ENCODE assay signal across 30 mouse cellular contexts in genomic region chr11:97509058-97509457, GRCm38 (mm10). TPM values are rescaled to one million over a fixed set of nuclear protein-coding genes. Genes with fewer than 3 reads are reported as not detected.
DNase-seq lines count a peak whose midpoint lies in the region; ATAC-seq and TF ChIP-seq lines count a peak whose summit lies in the region.
"Had no signal": no experiment of that assay in that cellular context is flagged by ENCODE, and none has a peak within 500 bp of the region (broad histone marks: within the 10 kb centered on the region; RNA-seq: fewer than 3 reads in every experiment).

No protein-coding gene starts in this region.

- H3K27me3 ChIP-seq in lung, postnatal 0 days (replicated peaks; ENCODE audit: insufficient read depth, low read length): no peaks in the 10 kb centered on the region
- H3K27me3 ChIP-seq in thymus, adult 2 months (ENCODE audit: control insufficient read depth, insufficient read depth, low read length): no peaks in the 10 kb centered on the region
- no peaks in the 10 kb centered on the region for H3K27me3 ChIP-seq in liver, postnatal 0 days (ENCODE audit: insufficient read depth, low read length)
- H3K27me3 ChIP-seq: forebrain, embryonic 13.5 days; hindbrain, embryonic 13.5 days; midbrain, embryonic 12.5 days had no signal

- WGBS in lung, postnatal 0 days: 37% methylated on average over 4 of the region's 5 CpGs
- 10% methylated on average over 5 of the region's 5 CpGs for WGBS in thymus, adult 2 months
- WGBS in liver, postnatal 0 days (ENCODE audit: insufficient replicate concordance): 33% methylated on average over 5 of the region's 5 CpGs

- no peak for TF ChIP-seq POLR2A in thymus, adult 2 months (IDR thresholded peaks at IDR 0.05; ENCODE audit: control insufficient read depth, extremely low read depth, insufficient read depth, low read length, poor library complexity)

- TF ChIP-seq EP300 in lung, postnatal 0 days (IDR thresholded peaks at IDR 0.05): no peak
- TF ChIP-seq EP300 in liver, postnatal 0 days (IDR thresholded peaks at IDR 0.05; ENCODE audit: low read depth): no peak

- H3K9ac ChIP-seq in lung, postnatal 0 days (replicated peaks; ENCODE audit: low read depth): no peak overlapping the region
- H3K9ac ChIP-seq in liver, postnatal 0 days (replicated peaks): no peak overlapping the region
- H3K9ac ChIP-seq: forebrain, embryonic 13.5 days; hindbrain, embryonic 13.5 days; liver, embryonic 12.5 days; midbrain, embryonic 12.5 days had no signal

- no peak overlapping the region for H3K4me2 ChIP-seq in lung, postnatal 0 days (replicated peaks; ENCODE audit: low read depth, low read length)
- H3K4me2 ChIP-seq in liver, postnatal 0 days (ENCODE audit: low read depth, low read length): no peak overlapping the region
- H3K4me2 ChIP-seq: forebrain, embryonic 13.5 days; heart, embryonic 11.5 days; hindbrain, embryonic 13.5 days; liver, embryonic 12.5 days; midbrain, embryonic 12.5 days had no signal

- peak; percentile 14 for DNase-seq in lung, postnatal 0 days (ENCODE audit: low spot score)
- no peak for DNase-seq in lung, postnatal 36 days
- DNase-seq in thymus, adult 2 months: peak; percentile 25
- no peak for DNase-seq in thymus, postnatal 10 days (ENCODE audit: low spot score in 2 of 2)
- no peak for DNase-seq in liver, postnatal 0 days
- DNase-seq: adrenal gland, adult 8-10 months; cerebellum, adult 8-10 months; gastrocnemius, postnatal 25 days; heart, adult 18-20 months; heart, postnatal 36 days; kidney, postnatal 25 days; left cerebral cortex, postnatal 4 days; lung, adult 18-20 months; lung, postnatal 10 days; right cerebral cortex, postnatal 25 days had no signal

- ATAC-seq in lung, postnatal 0 days: no peak
- 0 out of 2 replicates have a peak, but pooled peaks have one; percentile 36 for ATAC-seq in granulocyte monocyte progenitor cell, adult 5-6 weeks (replicated peaks; ENCODE audit: poor library complexity, severe bottlenecking)
- ATAC-seq in frontal cortex, adult (ENCODE audit: low TSS enrichment): no peak
- no peak for ATAC-seq in liver, postnatal 0 days
- ATAC-seq: activated CD4-positive, CD25-positive, alpha-beta regulatory T cell, adult 4 months; intestine, postnatal 0 days; liver, embryonic 12.5 days had no signal

- H3K4me3 ChIP-seq in lung, postnatal 0 days (ENCODE audit: low read depth, low read length): no peak overlapping the region
- H3K4me3 ChIP-seq in thymus, adult 2 months (ENCODE audit: control insufficient read depth, insufficient read depth, low read length): no peak overlapping the region
- H3K4me3 ChIP-seq in liver, postnatal 0 days (ENCODE audit: low read depth, low read length): no peak overlapping the region
- H3K4me3 ChIP-seq: forebrain, embryonic 13.5 days; hindbrain, embryonic 13.5 days; layer of hippocampus, adult 2 months; liver, embryonic 12.5 days; midbrain, embryonic 12.5 days had no signal

- no peaks in the 10 kb centered on the region for H3K36me3 ChIP-seq in lung, postnatal 0 days (ENCODE audit: insufficient read depth, low read length)
- no peaks in the 10 kb centered on the region for H3K36me3 ChIP-seq in thymus, adult 2 months (ENCODE audit: control insufficient read depth, insufficient read depth, low read length)
- H3K36me3 ChIP-seq in liver, postnatal 0 days (replicated peaks; ENCODE audit: insufficient read depth, low read length): no peaks in the 10 kb centered on the region
- H3K36me3 ChIP-seq: hindbrain, embryonic 13.5 days; liver, embryonic 12.5 days; midbrain, embryonic 12.5 days had no signal

- H3K9me3 ChIP-seq in lung, postnatal 0 days (ENCODE audit: low read length): no peaks in the 10 kb centered on the region
- no peaks in the 10 kb centered on the region for H3K9me3 ChIP-seq in liver, postnatal 0 days (ENCODE audit: low read length)
- H3K9me3 ChIP-seq: forebrain, embryonic 13.5 days; hindbrain, embryonic 13.5 days; liver, embryonic 12.5 days; midbrain, embryonic 12.5 days had no signal

- no peak for TF ChIP-seq CTCF in lung, postnatal 0 days (IDR thresholded peaks at IDR 0.05)
- TF ChIP-seq CTCF in thymus, adult 2 months (IDR thresholded peaks at IDR 0.05; ENCODE audit: borderline replicate concordance, control insufficient read depth, extremely low read depth, insufficient read depth, low read length, poor library complexity): no peak
- no peak for TF ChIP-seq CTCF in liver, postnatal 0 days (IDR thresholded peaks at IDR 0.05; ENCODE audit: low read depth)

- no peak overlapping the region for H3K27ac ChIP-seq in lung, postnatal 0 days (ENCODE audit: low read length)
- peak overlapping the region; percentile 65 for H3K27ac ChIP-seq in thymus, adult 2 months (ENCODE audit: control insufficient read depth, insufficient read depth, low read length)
- no peak overlapping the region; the same call in 1 of the 2 replicates for H3K27ac ChIP-seq in liver, postnatal 0 days (ENCODE audit: low read depth)
- H3K27ac ChIP-seq: forebrain, embryonic 13.5 days; layer of hippocampus, adult 2 months; liver, embryonic 12.5 days; midbrain, embryonic 12.5 days; stomach, postnatal 0 days had no signal

- 0 out of 2 replicates have a peak, but pooled peaks cover 3% of the 10 kb centered on the region for H3K4me1 ChIP-seq in lung, postnatal 0 days (ENCODE audit: insufficient read depth, low read depth, low read length)
- peaks cover 48% of the 10 kb centered on the region for H3K4me1 ChIP-seq in thymus, adult 2 months (replicated peaks; ENCODE audit: control insufficient read depth, insufficient read depth, low read length)
- peaks cover 11% of the 10 kb centered on the region for H3K4me1 ChIP-seq in liver, postnatal 0 days (ENCODE audit: insufficient read depth)

RNA-seq across cellular contexts. Expression of gene 4933428G20Rik, which starts 8.9 kb away (rescaled TPM):
- 0.32 and 0.42 TPM in 2 replicates for polyA plus RNA-seq in lung, postnatal 0 days (2015; fragmentation: Nextera tagmentation; extraction: Ambion mirVana)
- not detected in 2 replicates for polyA plus RNA-seq in thymus, adult 2 months (2012; rRNA removed)
- total RNA-seq in granulocyte monocyte progenitor cell, adult 5-6 weeks (2014; fragmentation: Nextera tagmentation): not detected in 2 replicates
- total RNA-seq in granulocyte monocyte progenitor cell, adult 5-6 weeks (2017): 0.22 TPM in 1 of 2 replicates, not detected in the other
- 0.20 and 0.25 TPM in 2 replicates for polyA plus RNA-seq in liver, postnatal 0 days (2015; fragmentation: Nextera tagmentation; extraction: Ambion mirVana)
- total RNA-seq: gastrocnemius, adult 18-20 months; gastrocnemius, postnatal 25 days; heart, adult 18-20 months; heart, postnatal 36 days; left cerebral cortex, adult 8-10 months had no signal
- polyA plus RNA-seq: activated CD4-positive, CD25-positive, alpha-beta regulatory T cell, adult 4 months; embryonic facial prominence, embryonic 11.5 days; neural tube, embryonic 11.5 days had no signal

Comparison
In these comparisons a context has a peak if more than half of its experiments do, and no peak if none do; other contexts are left out.
1. DNase-seq: peak in lung, postnatal 0 days (single experiment) and thymus, adult 2 months (single experiment); none in lung, postnatal 36 days (single experiment), thymus, postnatal 10 days (0 of 2) and liver, postnatal 0 days (single experiment).